Mouse (Mus musculus): ENCODE measurements around the gene Usb1. TPM values are rescaled to one million over a fixed set of nuclear protein-coding genes. Genes with fewer than 3 reads are reported as not detected.

Gene Usb1
- 10.9 and 12.0 TPM in 2 replicates for polyA plus RNA-seq (2015; fragmentation: Nextera tagmentation; extraction: Ambion mirVana)

GRCm38 (mm10) chr8:95331720-95332436 lies at the start of gene Usb1, which contains the start of gene Zfp319:
Gene Usb1 (plus strand): TSS chr8:95332284.
Gene Zfp319 (minus strand): TSS chr8:95331950.
- peaks cover 23% of the 10 kb centered on the region for H3K4me1 ChIP-seq (ENCODE audit: insufficient read depth)
- H3K36me3 ChIP-seq (replicated peaks; ENCODE audit: insufficient read depth, low read length), result peaks cover 25% of the 10 kb centered on the region
- TF ChIP-seq EP300 (IDR thresholded peaks at IDR 0.05; ENCODE audit: low read depth) (peak; percentile 5; the same call in 1 of the 2 replicates), CTCF (IDR thresholded peaks at IDR 0.05; ENCODE audit: low read depth) (peak; percentile 60)
- ATAC-seq, result peak; percentile 91
- peak; percentile 95 for DNase-seq
- H3K9me3 ChIP-seq (ENCODE audit: low read length), result no peaks in the 10 kb centered on the region
- peak within 1 kb of the TSS; percentile 70 for H3K4me3 ChIP-seq (ENCODE audit: low read depth, low read length)
- peak within 1 kb of the TSS; percentile 89 for H3K9ac ChIP-seq (replicated peaks)
- H3K27ac ChIP-seq (ENCODE audit: low read depth), result peak within 1 kb of the TSS; percentile 98
- peak within 1 kb of the TSS; percentile 85 for H3K4me2 ChIP-seq (ENCODE audit: low read depth, low read length)
- 0% methylated on average over 52 of the region's 80 CpGs for WGBS (ENCODE audit: insufficient replicate concordance)
- no peaks in the 10 kb centered on the region for H3K27me3 ChIP-seq (ENCODE audit: insufficient read depth, low read length)

- no peak overlapping the region for H3K9ac ChIP-seq (replicated peaks)
- WGBS (ENCODE audit: insufficient replicate concordance), result 50% methylated on average over 6 of the region's 6 CpGs
- no peaks in the 10 kb centered on the region for H3K4me1 ChIP-seq (ENCODE audit: insufficient read depth)
- no peak overlapping the region for H3K4me3 ChIP-seq (ENCODE audit: low read depth, low read length)
- H3K4me2 ChIP-seq (ENCODE audit: low read depth, low read length), result no peak overlapping the region
- TF ChIP-seq CTCF (IDR thresholded peaks at IDR 0.05; ENCODE audit: low read depth), result no peak
- TF ChIP-seq EP300 (IDR thresholded peaks at IDR 0.05; ENCODE audit: low read depth), result no peak
- no peaks in the 10 kb centered on the region for H3K36me3 ChIP-seq (replicated peaks; ENCODE audit: insufficient read depth, low read length)
- ATAC-seq, result no peak
- H3K27me3 ChIP-seq (ENCODE audit: insufficient read depth, low read length), result no peaks in the 10 kb centered on the region
- no peak overlapping the region for H3K27ac ChIP-seq (ENCODE audit: low read depth)
- no peak for DNase-seq
- no peaks in the 10 kb centered on the region for H3K9me3 ChIP-seq (ENCODE audit: low read length)
These were observed 42.9 kb upstream of the Usb1 start for GRCm38 (mm10) chr8:95289066-95289650.

- DNase-seq (peak; percentile 71), ATAC-seq (0 out of 2 replicates have a peak, but pooled peaks have one; percentile 15)
- Histone ChIP-seq H3K9me3 (ENCODE audit: low read length) (no peaks in the 10 kb centered on the region), H3K4me2 (ENCODE audit: low read depth, low read length) (peak overlapping the region; percentile 48; the same call in 1 of the 2 replicates), H3K4me3 (ENCODE audit: low read depth, low read length) (no peak overlapping the region), H3K36me3 (replicated peaks; ENCODE audit: insufficient read depth, low read length) (no peaks in the 10 kb centered on the region), H3K4me1 (ENCODE audit: insufficient read depth) (no peaks in the 10 kb centered on the region), H3K27ac (ENCODE audit: low read depth) (no peak overlapping the region), H3K9ac (replicated peaks) (no peak overlapping the region), H3K27me3 (ENCODE audit: insufficient read depth, low read length) (no peaks in the 10 kb centered on the region)
- TF ChIP-seq EP300 (IDR thresholded peaks at IDR 0.05; ENCODE audit: low read depth) (no peak), CTCF (IDR thresholded peaks at IDR 0.05; ENCODE audit: low read depth) (no peak)
- 34% methylated on average over 11 of the region's 11 CpGs for WGBS (ENCODE audit: insufficient replicate concordance)
These were observed 38.9 kb upstream of the Usb1 start for GRCm38 (mm10) chr8:95293172-95293571.

GRCm38 (mm10) chr8:95293891-95294290 lies 38.2 kb upstream of the Usb1 start:
- ATAC-seq (no peak), DNase-seq (no peak)
- Histone ChIP-seq H3K9ac (replicated peaks) (0 out of 2 replicates have a peak overlapping the region, but pooled peaks have one; percentile 26), H3K27ac (ENCODE audit: low read depth) (0 out of 2 replicates have a peak overlapping the region, but pooled peaks have one; percentile 16), H3K4me3 (ENCODE audit: low read depth, low read length) (no peak overlapping the region), H3K4me2 (ENCODE audit: low read depth, low read length) (peak overlapping the region; percentile 48), H3K4me1 (ENCODE audit: insufficient read depth) (no peaks in the 10 kb centered on the region), H3K9me3 (ENCODE audit: low read length) (no peaks in the 10 kb centered on the region), H3K27me3 (ENCODE audit: insufficient read depth, low read length) (no peaks in the 10 kb centered on the region), H3K36me3 (replicated peaks; ENCODE audit: insufficient read depth, low read length) (no peaks in the 10 kb centered on the region)
- no peak for TF ChIP-seq EP300 (IDR thresholded peaks at IDR 0.05; ENCODE audit: low read depth)
- no peak for TF ChIP-seq CTCF (IDR thresholded peaks at IDR 0.05; ENCODE audit: low read depth)
- 79% methylated on average over 7 of the region's 7 CpGs for WGBS (ENCODE audit: insufficient replicate concordance)

GRCm38 (mm10) chr8:95302410-95302809 lies 29.7 kb upstream of the Usb1 start:
- no peak overlapping the region for H3K4me2 ChIP-seq (ENCODE audit: low read depth, low read length)
- no peaks in the 10 kb centered on the region for H3K9me3 ChIP-seq (ENCODE audit: low read length)
- no peaks in the 10 kb centered on the region for H3K27me3 ChIP-seq (ENCODE audit: insufficient read depth, low read length)
- DNase-seq (peak; percentile 49), ATAC-seq (no peak)
- H3K36me3 ChIP-seq (replicated peaks; ENCODE audit: insufficient read depth, low read length), result no peaks in the 10 kb centered on the region
- no peak for TF ChIP-seq EP300 (IDR thresholded peaks at IDR 0.05; ENCODE audit: low read depth)
- peak; percentile 65 for TF ChIP-seq CTCF (IDR thresholded peaks at IDR 0.05; ENCODE audit: low read depth)
- no peak overlapping the region for H3K27ac ChIP-seq (ENCODE audit: low read depth)
- no peaks in the 10 kb centered on the region for H3K4me1 ChIP-seq (ENCODE audit: insufficient read depth)
- no peak overlapping the region for H3K4me3 ChIP-seq (ENCODE audit: low read depth, low read length)
- 15% methylated on average over 5 of the region's 5 CpGs for WGBS (ENCODE audit: insufficient replicate concordance)
- no peak overlapping the region for H3K9ac ChIP-seq (replicated peaks)

- 45% methylated on average over 4 of the region's 4 CpGs for WGBS (ENCODE audit: insufficient replicate concordance)
- Histone ChIP-seq H3K4me3 (ENCODE audit: low read depth, low read length) (no peak overlapping the region), H3K9ac (replicated peaks) (no peak overlapping the region), H3K4me2 (ENCODE audit: low read depth, low read length) (no peak overlapping the region), H3K36me3 (replicated peaks; ENCODE audit: insufficient read depth, low read length) (no peaks in the 10 kb centered on the region), H3K27ac (ENCODE audit: low read depth) (no peak overlapping the region), H3K4me1 (ENCODE audit: insufficient read depth) (no peaks in the 10 kb centered on the region), H3K9me3 (ENCODE audit: low read length) (no peaks in the 10 kb centered on the region), H3K27me3 (ENCODE audit: insufficient read depth, low read length) (no peaks in the 10 kb centered on the region)
- TF ChIP-seq CTCF (IDR thresholded peaks at IDR 0.05; ENCODE audit: low read depth) (no peak), EP300 (IDR thresholded peaks at IDR 0.05; ENCODE audit: low read depth) (no peak)
- DNase-seq, result no peak
- no peak for ATAC-seq
These were observed 26.6 kb upstream of the Usb1 start for GRCm38 (mm10) chr8:95305526-95305925.

Data from liver, postnatal 0 days (tissue).